Comparison of ENCODE assay signal across 12 mouse cellular contexts in the genomic region with DNA sequence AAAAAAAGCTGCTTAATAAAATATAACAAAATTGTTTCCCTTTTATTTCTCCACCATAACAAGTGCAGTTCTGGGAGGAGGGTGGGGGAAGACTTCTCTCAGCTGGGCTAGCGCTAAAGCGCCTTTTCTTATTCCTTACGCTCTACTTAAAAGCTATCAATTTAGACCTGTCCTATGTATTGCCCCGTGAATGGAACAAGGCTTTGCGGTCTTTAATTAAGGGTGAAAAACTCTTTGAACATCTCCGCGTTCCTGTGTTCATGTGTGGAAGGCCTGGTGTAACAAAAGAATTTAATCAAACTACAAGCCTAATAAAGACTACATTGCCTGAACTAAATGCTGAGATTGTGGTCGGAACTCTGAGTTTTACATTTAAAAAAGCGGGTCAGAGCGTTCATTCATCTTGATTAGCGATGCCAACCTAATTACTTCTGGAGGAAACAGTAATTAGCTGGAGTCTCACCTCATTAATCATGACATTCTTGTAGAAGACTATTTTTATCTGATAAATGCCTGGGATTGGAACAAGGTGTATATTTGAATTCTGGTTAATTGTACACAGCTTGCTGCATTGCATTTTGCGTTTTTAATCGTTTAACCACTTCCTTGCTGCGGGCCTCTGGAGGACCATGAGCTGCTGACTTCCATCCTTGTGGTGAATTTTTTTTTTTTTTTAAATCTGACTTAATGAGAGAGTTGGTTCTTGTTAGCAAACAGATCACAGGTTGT.
DNase-seq lines count a peak whose midpoint lies in the region; ATAC-seq lines count a peak whose summit lies in the region.
"Had no signal": no experiment of that assay in that cellular context is flagged by ENCODE, and none has a peak within 500 bp of the region (broad histone marks: within the 10 kb centered on the region; RNA-seq: fewer than 3 reads in every experiment).

No protein-coding gene starts in this region.

- no peaks in the 10 kb centered on the region for H3K9me3 ChIP-seq in kidney, embryonic 14.5 days (ENCODE audit: control insufficient read depth, low read length)
- H3K9me3 ChIP-seq in embryonic facial prominence, embryonic 10.5 days, result no peaks in the 10 kb centered on the region
- no peaks in the 10 kb centered on the region for H3K9me3 ChIP-seq in hindbrain, embryonic 13.5 days
- no peaks in the 10 kb centered on the region for H3K9me3 ChIP-seq in midbrain, embryonic 16.5 days (replicated peaks; ENCODE audit: control insufficient read depth, low read length, poor library complexity, severe bottlenecking)
- H3K9me3 ChIP-seq in intestine, embryonic 16.5 days (ENCODE audit: control insufficient read depth, low read length), result no peaks in the 10 kb centered on the region

- H3K27me3 ChIP-seq in kidney, embryonic 14.5 days (ENCODE audit: control insufficient read depth, insufficient read depth, low read length), result peaks cover 4% of the 10 kb centered on the region; the same call in 1 of the 2 replicates
- peaks cover 6% of the 10 kb centered on the region; the same call in 1 of the 2 replicates for H3K27me3 ChIP-seq in embryonic facial prominence, embryonic 10.5 days (replicated peaks; ENCODE audit: low read depth, poor library complexity, severe bottlenecking)
- H3K27me3 ChIP-seq in hindbrain, embryonic 13.5 days, result peaks cover 11% of the 10 kb centered on the region
- H3K27me3 ChIP-seq in midbrain, embryonic 16.5 days (ENCODE audit: control insufficient read depth, insufficient read depth, low read depth, low read length), result no peaks in the 10 kb centered on the region
- no peaks in the 10 kb centered on the region for H3K27me3 ChIP-seq in intestine, embryonic 16.5 days (replicated peaks; ENCODE audit: control insufficient read depth, insufficient read depth, low read length)

- H3K4me1 ChIP-seq in kidney, embryonic 14.5 days (ENCODE audit: control insufficient read depth, insufficient read depth, low read length), result no peaks in the 10 kb centered on the region
- H3K4me1 ChIP-seq in embryonic facial prominence, embryonic 10.5 days, result peaks cover 30% of the 10 kb centered on the region
- peaks cover 42% of the 10 kb centered on the region for H3K4me1 ChIP-seq in hindbrain, embryonic 13.5 days (replicated peaks)
- H3K4me1 ChIP-seq in midbrain, embryonic 16.5 days (ENCODE audit: control insufficient read depth, insufficient read depth, low read length), result peaks cover 13% of the 10 kb centered on the region
- no peaks in the 10 kb centered on the region for H3K4me1 ChIP-seq in intestine, embryonic 16.5 days (ENCODE audit: control insufficient read depth, insufficient read depth, low read length)

- DNase-seq in kidney, postnatal 14 days, result no peak
- DNase-seq in embryonic facial prominence, embryonic 10.5 days (ENCODE audit: low spot score), result no peak
- DNase-seq in heart, adult 11 months, result no peak
- DNase-seq in right cerebral cortex, postnatal 14 days, result no peak
- DNase-seq: heart, adult 18-20 months; right cerebral cortex, postnatal 25 days had no signal

- H3K36me3 ChIP-seq in kidney, embryonic 14.5 days (ENCODE audit: control insufficient read depth, insufficient read depth, low read length), result no peaks in the 10 kb centered on the region
- no peaks in the 10 kb centered on the region for H3K36me3 ChIP-seq in embryonic facial prominence, embryonic 10.5 days (replicated peaks)
- H3K36me3 ChIP-seq in hindbrain, embryonic 13.5 days, result no peaks in the 10 kb centered on the region
- no peaks in the 10 kb centered on the region for H3K36me3 ChIP-seq in midbrain, embryonic 16.5 days (ENCODE audit: control insufficient read depth, insufficient read depth, low read length)
- H3K36me3 ChIP-seq in intestine, embryonic 16.5 days (ENCODE audit: control insufficient read depth, insufficient read depth, low read length), result no peaks in the 10 kb centered on the region

- no peak overlapping the region for H3K4me3 ChIP-seq in kidney, embryonic 14.5 days (ENCODE audit: low read length)
- 0 out of 2 replicates have a peak overlapping the region, but pooled peaks have one; percentile 23 for H3K4me3 ChIP-seq in embryonic facial prominence, embryonic 10.5 days
- H3K4me3 ChIP-seq in hindbrain, embryonic 13.5 days, result no peak overlapping the region
- no peak overlapping the region for H3K4me3 ChIP-seq in midbrain, embryonic 16.5 days (ENCODE audit: low read depth, low read length)
- no peak overlapping the region for H3K4me3 ChIP-seq in intestine, embryonic 16.5 days (ENCODE audit: low read length)
- H3K4me3 ChIP-seq: myocyte had no signal

- 48% methylated on average over 14 of the region's 14 CpGs for WGBS in kidney, embryonic 14.5 days
- WGBS in embryonic facial prominence, embryonic 10.5 days, result 52% methylated on average over 14 of the region's 14 CpGs
- 28% methylated on average over 14 of the region's 14 CpGs for WGBS in hindbrain, embryonic 13.5 days
- WGBS in midbrain, embryonic 16.5 days, result 41% methylated on average over 14 of the region's 14 CpGs
- WGBS in intestine, embryonic 16.5 days, result 75% methylated on average over 14 of the region's 14 CpGs

- no peak overlapping the region for H3K27ac ChIP-seq in kidney, embryonic 14.5 days (ENCODE audit: low read depth, low read length)
- H3K27ac ChIP-seq in embryonic facial prominence, embryonic 10.5 days (replicated peaks), result no peak overlapping the region
- peak overlapping the region; percentile 60 for H3K27ac ChIP-seq in hindbrain, embryonic 13.5 days
- H3K27ac ChIP-seq in midbrain, embryonic 16.5 days (ENCODE audit: low read length), result no peak overlapping the region
- H3K27ac ChIP-seq in intestine, embryonic 16.5 days (ENCODE audit: low read length), result no peak overlapping the region

- H3K9ac ChIP-seq in kidney, embryonic 14.5 days (ENCODE audit: low read depth, low read length), result no peak overlapping the region
- H3K9ac ChIP-seq in hindbrain, embryonic 13.5 days, result no peak overlapping the region
- no peak overlapping the region for H3K9ac ChIP-seq in midbrain, embryonic 16.5 days (ENCODE audit: low read depth, low read length)
- H3K9ac ChIP-seq in intestine, embryonic 16.5 days (ENCODE audit: low read depth, low read length), result no peak overlapping the region

- H3K4me2 ChIP-seq in kidney, embryonic 14.5 days (replicated peaks; ENCODE audit: low read depth, low read length), result peak overlapping the region; percentile 21; the same call in 1 of the 2 replicates
- H3K4me2 ChIP-seq in hindbrain, embryonic 13.5 days, result peak overlapping the region; percentile 51
- H3K4me2 ChIP-seq in midbrain, embryonic 16.5 days (ENCODE audit: low read length), result peak overlapping the region; percentile 50
- no peak overlapping the region for H3K4me2 ChIP-seq in intestine, embryonic 16.5 days (ENCODE audit: low read depth, low read length)

- ATAC-seq in kidney, embryonic 14.5 days (ENCODE audit: low FRiP score, low TSS enrichment), result no peak
- ATAC-seq in hindbrain, embryonic 13.5 days (ENCODE audit: low FRiP score), result peak; percentile 23
- ATAC-seq in midbrain, embryonic 16.5 days, result no peak
- ATAC-seq in intestine, embryonic 16.5 days, result no peak
- ATAC-seq: activated CD4-positive, CD25-positive, alpha-beta regulatory T cell, adult 4 months had no signal
